Mouse (Mus musculus): ENCODE results near the gene Cdk1.

Gene Cdk1

DNA sequence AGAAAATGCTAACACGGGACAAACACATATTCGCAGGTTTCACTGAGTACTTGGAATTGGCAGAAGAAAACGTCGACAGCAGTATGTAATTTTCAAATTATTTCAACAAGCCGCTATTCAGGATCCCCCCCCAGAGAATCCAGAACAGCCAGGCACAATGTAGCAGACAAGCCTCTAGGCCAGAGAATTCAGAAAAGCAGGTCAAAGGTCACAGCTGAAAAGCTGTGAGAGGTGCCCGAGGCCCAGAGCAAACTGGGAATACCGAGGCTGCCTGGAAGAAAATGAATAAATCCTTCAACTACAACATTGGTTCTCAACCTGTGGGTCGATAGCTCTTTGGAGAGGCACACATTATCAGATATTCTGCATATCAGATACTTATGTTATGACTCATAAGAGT, 4.5 kb downstream of the Cdk1 start:
- no peak for DNase-seq (ENCODE audit: low spot score in 2 of 2)

GRCm38 (mm10) chr10:69342328-69342727, 10.4 kb downstream of the Cdk1 start:
- DNase-seq (ENCODE audit: low spot score in 2 of 2), result no peak

- DNase-seq (ENCODE audit: low spot score in 2 of 2), result no peak
Observed at GRCm38 (mm10) chr10:69341570-69342227, 11.0 kb downstream of the Cdk1 start.

DNA sequence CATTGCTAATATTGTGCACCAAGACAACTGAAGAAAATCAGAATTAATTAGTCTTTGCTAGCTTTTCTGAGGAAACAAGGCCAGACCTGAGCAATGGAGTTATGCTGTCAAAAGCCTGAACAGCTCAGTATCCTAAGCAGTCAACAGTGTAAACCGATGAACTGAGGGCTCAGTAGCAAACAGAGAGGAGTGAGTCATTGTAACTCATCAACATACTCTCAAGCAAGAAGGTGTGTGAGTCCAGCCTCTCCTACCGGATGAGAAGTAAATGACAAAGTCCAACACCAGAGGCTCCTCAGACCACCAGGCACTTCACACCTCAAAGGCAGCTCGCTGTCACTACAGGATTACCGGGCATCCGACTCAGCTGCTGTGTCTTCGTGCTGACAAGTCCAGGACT, 12.7 kb downstream of the Cdk1 start:
- DNase-seq (ENCODE audit: low spot score in 2 of 2), result no peak

GRCm38 (mm10) chr10:69336219-69336618, 16.5 kb downstream of the Cdk1 start:
- no peak for DNase-seq (ENCODE audit: low spot score in 2 of 2)

DNA sequence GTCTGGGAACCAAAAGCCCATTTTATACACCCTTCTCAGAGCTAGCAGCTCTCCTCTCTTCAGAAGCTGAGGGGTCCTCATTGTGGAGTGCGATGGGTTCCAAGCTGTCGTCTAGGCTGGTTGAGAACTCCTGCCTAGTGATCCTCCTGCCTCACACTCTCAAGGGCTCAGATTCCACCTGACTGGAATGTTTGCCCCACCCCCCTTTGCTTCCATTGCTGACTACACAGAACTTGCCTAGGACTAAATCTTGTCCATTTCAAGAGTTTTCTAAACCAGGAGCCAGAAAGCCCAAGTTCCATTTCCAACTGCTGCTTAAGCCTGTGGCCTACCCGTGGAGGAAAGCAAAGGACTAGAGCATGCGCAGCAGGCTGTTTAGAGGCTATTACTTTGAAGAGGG, 17.1 kb downstream of the Cdk1 start:
- DNase-seq (ENCODE audit: low spot score in 2 of 2), result no peak

- no peak for DNase-seq (ENCODE audit: low spot score in 2 of 2)
Observed at GRCm38 (mm10) chr10:69335195-69335536, 17.6 kb downstream of the Cdk1 start.

- DNase-seq (ENCODE audit: low spot score in 2 of 2), result no peak
Observed at GRCm38 (mm10) chr10:69334271-69335194, 18.2 kb downstream of the Cdk1 start.

GRCm38 (mm10) chr10:69333212-69333611, 19.5 kb downstream of the Cdk1 start:
- no peak for DNase-seq (ENCODE audit: low spot score in 2 of 2)

GRCm38 (mm10) chr10:69331231-69331630, 21.5 kb downstream of the Cdk1 start:
- no peak for DNase-seq (ENCODE audit: low spot score in 2 of 2)

GRCm38 (mm10) chr10:69328656-69329046, 24.1 kb downstream of the Cdk1 start:
- no peak for DNase-seq (ENCODE audit: low spot score in 2 of 2)

DNA sequence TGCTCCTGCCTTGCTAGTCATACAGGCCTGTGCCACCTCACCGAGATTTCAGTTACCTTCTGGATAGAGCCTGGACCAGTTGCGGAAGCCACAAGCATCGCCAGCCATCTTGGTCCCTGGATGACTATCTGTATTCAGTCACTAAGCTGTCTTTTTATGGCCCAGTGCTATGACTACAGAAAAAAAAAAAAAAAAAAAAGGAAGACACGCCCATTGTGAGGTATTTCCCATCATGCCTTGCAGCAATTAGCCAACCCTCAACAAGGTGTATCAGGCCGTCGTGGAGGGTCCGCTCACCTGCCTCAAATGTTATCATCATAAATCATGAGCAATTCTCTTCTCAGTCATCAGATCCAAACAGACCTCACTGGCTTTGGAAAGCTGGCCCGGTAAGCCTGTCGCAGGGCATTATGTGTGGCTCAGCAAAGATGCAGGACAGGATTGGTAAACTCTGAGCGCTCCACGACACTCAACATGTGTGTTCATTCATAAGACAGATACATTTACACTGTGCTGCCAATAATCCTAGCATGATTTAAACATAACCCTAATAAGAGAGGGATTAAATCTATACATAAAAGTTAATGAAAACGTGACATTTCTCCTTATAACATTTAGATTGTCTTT, 24.6 kb downstream of the Cdk1 start:
- no peak for DNase-seq (ENCODE audit: low spot score in 2 of 2)

DNA sequence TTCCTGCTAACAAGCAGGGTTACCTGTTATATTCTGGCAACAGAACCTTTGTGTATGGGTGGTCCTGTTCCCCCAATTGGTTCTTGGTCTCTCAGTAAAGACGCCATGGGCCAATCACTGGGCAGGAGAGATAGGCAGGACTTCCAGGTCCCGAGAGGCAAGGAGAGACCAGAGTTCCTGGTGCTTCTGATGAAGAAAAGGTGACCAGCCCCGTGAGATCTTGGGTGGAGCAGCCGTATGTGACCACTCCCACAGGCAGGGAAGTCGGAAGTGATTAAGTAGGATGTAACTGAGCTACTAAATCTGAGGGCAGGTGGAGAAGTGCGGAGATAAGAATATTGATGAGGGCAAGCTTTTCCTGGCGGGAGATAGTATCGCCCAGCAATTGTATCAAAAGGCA, 25.4 kb downstream of the Cdk1 start:
- no peak for DNase-seq (ENCODE audit: low spot score in 2 of 2)

GRCm38 (mm10) chr10:69326433-69326832, 26.3 kb downstream of the Cdk1 start:
- no peak for DNase-seq (ENCODE audit: low spot score in 2 of 2)

GRCm38 (mm10) chr10:69324816-69325215, 27.9 kb downstream of the Cdk1 start:
- no peak for DNase-seq (ENCODE audit: low spot score in 2 of 2)

DNA sequence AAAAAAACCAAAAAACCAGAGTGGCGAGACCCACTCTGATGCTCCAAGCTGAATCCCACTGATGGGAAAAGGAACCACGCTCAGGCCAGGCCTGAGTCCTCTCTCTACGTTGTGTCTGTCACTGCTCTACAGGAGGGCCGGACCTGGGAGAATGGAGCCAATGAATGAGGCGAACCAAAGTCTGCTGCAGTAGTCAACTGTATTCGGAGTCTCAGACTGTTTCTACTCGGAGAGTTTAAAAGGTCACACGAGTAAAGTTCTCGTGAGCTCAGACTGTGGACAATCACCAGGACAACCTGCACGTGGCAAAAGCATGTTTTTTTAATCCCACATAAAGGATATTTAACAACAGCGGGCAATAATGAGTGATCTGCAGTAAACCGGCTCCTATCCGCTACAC, 28.8 kb downstream of the Cdk1 start:
- DNase-seq (ENCODE audit: low spot score in 2 of 2), result no peak

- no peak for DNase-seq (ENCODE audit: low spot score in 2 of 2)
Observed at GRCm38 (mm10) chr10:69321519-69322035, 31.2 kb downstream of the Cdk1 start.

DNA sequence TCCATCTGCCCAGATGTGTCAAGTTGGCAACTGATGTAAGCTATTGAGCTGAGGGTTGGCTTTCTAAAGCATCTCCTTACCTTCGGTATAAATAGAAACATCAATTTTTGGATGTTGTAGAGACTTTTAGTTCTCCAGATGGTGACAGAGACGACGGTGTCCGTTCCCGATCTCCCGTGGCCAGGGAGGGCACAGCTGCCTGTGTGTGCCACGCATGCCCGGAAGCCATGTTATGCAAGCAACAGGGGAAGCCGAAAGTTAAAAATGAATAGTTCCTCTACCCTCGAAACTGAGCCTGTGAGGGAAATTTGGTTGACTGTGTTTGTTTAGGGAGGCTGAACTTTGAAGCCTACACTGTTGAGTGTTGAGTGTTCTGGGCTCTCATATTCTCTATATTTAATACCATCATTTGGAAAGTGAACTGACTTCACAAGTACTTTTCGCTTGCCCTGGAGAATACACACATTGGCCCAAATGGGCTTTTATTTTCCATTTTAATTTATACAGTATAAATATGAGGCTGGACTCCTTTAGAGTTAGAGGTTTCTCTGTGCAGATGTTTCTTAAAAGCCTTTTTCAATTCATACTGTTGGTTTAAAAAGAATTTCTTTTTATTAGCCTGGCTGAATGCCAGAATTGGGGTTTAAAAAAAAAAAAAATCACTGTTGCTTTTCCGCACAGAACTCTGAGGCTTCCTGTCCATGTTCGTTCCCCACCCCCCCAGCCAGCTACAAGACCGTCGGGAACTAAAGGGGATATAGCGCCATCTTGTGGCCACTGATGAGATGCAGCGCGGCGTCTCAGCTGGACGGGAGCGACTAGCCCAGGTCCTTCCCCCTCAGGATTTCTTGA, 31.8 kb downstream of the Cdk1 start:
- peak; percentile 64 to 87 for DNase-seq (ENCODE audit: low spot score in 2 of 2)

GRCm38 (mm10) chr10:69318514-69318913, 34.2 kb downstream of the Cdk1 start:
- no peak for DNase-seq (ENCODE audit: low spot score in 2 of 2)

GRCm38 (mm10) chr10:69313944-69314343, 38.8 kb downstream of the Cdk1 start:
- DNase-seq (ENCODE audit: low spot score in 2 of 2), result no peak

- DNase-seq (ENCODE audit: low spot score in 2 of 2), result no peak
Observed at GRCm38 (mm10) chr10:69311867-69312266, 40.9 kb downstream of the Cdk1 start.

GRCm38 (mm10) chr10:69309109-69309508, 43.6 kb downstream of the Cdk1 start:
- DNase-seq (ENCODE audit: low spot score in 2 of 2), result no peak
